Mouse (Mus musculus) lung, postnatal 0 days (tissue): ENCODE data around the gene March6. TPM values are rescaled to one million over a fixed set of nuclear protein-coding genes. Genes with fewer than 3 reads are reported as not detected.
A peak's percentile ranks its signal among the peaks of the same experiment; 100 is the strongest.

Source experiments
- ATAC-seq: fragments of 200-750 bp; cut with Nextera tagmentation; 2 replicates; pipeline ENCODE4 v1.8.0; 2017; ENCODE audit warnings: moderate library complexity
- DNase-seq: peaks from one replicate; pipeline ENCODE4 v3.0.0-alpha.2; 2016; ENCODE audit warnings: low spot score
- H3K27ac ChIP-seq: fragments of 300-500 bp; sonication (generic); 2 replicates; pipeline ENCODE4 v1.5.1; 2014; ENCODE audit warnings: antibody characterized with exemption, mild to moderate bottlenecking, low read length, mixed read lengths
- H3K27me3 ChIP-seq: fragments of 300-500 bp; sonication (generic); replicated peaks from 2 replicates; pipeline ENCODE4 v1.6.1; 2014; ENCODE audit warnings: low read length, mixed read lengths; ENCODE audit not compliant: insufficient read depth
- H3K36me3 ChIP-seq: fragments of 300-500 bp; sonication (generic); 2 replicates; pipeline ENCODE4 v1.6.1; 2014; ENCODE audit warnings: low read length, mixed read lengths; ENCODE audit not compliant: insufficient read depth
- H3K4me1 ChIP-seq: fragments of 300-500 bp; sonication (generic); 2 replicates; pipeline ENCODE4 v1.6.1; 2014; ENCODE audit warnings: antibody characterized with exemption, low read depth, low read length, mixed read lengths; ENCODE audit not compliant: insufficient read depth
- H3K4me2 ChIP-seq: fragments of 300-500 bp; sonication (generic); replicated peaks from 2 replicates; pipeline ENCODE4 v1.6.1; 2014; ENCODE audit warnings: low read depth, mild to moderate bottlenecking, low read length, moderate library complexity, mixed read lengths
- H3K4me3 ChIP-seq: fragments of 300-500 bp; sonication (generic); 2 replicates; pipeline ENCODE4 v1.5.1; 2014; ENCODE audit warnings: low read depth, low read length
- H3K9ac ChIP-seq: fragments of 300-500 bp; sonication (generic); replicated peaks from 2 replicates; pipeline ENCODE4 v1.6.1; 2014; ENCODE audit warnings: low read depth, mild to moderate bottlenecking
- H3K9me3 ChIP-seq: fragments of 300-500 bp; sonication (generic); 2 replicates; pipeline ENCODE4 v1.6.1; 2016; ENCODE audit warnings: low read length, mixed read lengths
- CTCF ChIP-seq: IDR thresholded peaks from 2 replicates; pipeline ENCODE4 v1.5.1; 2016; ENCODE audit warnings: antibody characterized with exemption, mild to moderate bottlenecking
- EP300 ChIP-seq: IDR thresholded peaks from 2 replicates; pipeline ENCODE4 v1.6.1; 2016; ENCODE audit warnings: antibody characterized with exemption, mild to moderate bottlenecking, control low read depth
- WGBS: fragments of 180-500 bp; shearing (Covaris S2); extraction: QIAGEN DNeasy Blood & Tissue Kit; methylation state at CpG from one replicate; pipeline ENCODE4 v1.1.7; 2014; 5-methylcytosine and 5-hydroxymethylcytosine counted together
- polyA plus RNA-seq: library from polyadenylated mRNA; unstranded; fragments of >200 nt; fragmentation: Nextera tagmentation; extraction: Ambion mirVana; gene quantifications from 2 replicates; pipeline ENCODE4 v1.2.1, GENCODE M21; 2015

March6 gene
- polyA plus RNA-seq, 1 experiment from 2014 or later, result 18.3 TPM

GRCm38 (mm10) chr15:31569325-31570022 lies 38.6 kb upstream of the March6 start:
- ATAC-seq (peak; percentile 29), DNase-seq (peak; percentile 54)
- TF ChIP-seq EP300 (no peak), CTCF (peak; percentile 20; the same call in 1 of the 2 replicates)
- Histone ChIP-seq H3K9me3 (no peaks in the 10 kb centered on the region), H3K9ac (no peak overlapping the region), H3K4me1 (peaks cover 7% of the 10 kb centered on the region; the same call in 1 of the 2 replicates), H3K4me2 (no peak overlapping the region), H3K4me3 (no peak overlapping the region), H3K27me3 (no peaks in the 10 kb centered on the region), H3K36me3 (no peaks in the 10 kb centered on the region), H3K27ac (no peak overlapping the region)
- 48% methylated on average over 9 of the region's 9 CpGs for WGBS

GRCm38 (mm10) chr15:31568581-31568996 lies 37.7 kb upstream of the March6 start:
- 0 out of 2 replicates have a peak overlapping the region, but pooled peaks have one; percentile 7 for H3K27ac ChIP-seq
- H3K27me3 ChIP-seq, result no peaks in the 10 kb centered on the region
- 9% methylated on average over 12 of the region's 12 CpGs for WGBS
- peaks cover 7% of the 10 kb centered on the region; the same call in 1 of the 2 replicates for H3K4me1 ChIP-seq
- DNase-seq (peak; percentile 83), ATAC-seq (peak; percentile 91)
- H3K36me3 ChIP-seq, result no peaks in the 10 kb centered on the region
- no peaks in the 10 kb centered on the region for H3K9me3 ChIP-seq
- H3K4me3 ChIP-seq, result no peak overlapping the region
- no peak overlapping the region for H3K9ac ChIP-seq
- TF ChIP-seq CTCF, result no peak; the same call in 1 of the 2 replicates
- no peak for TF ChIP-seq EP300
- H3K4me2 ChIP-seq, result peak overlapping the region; percentile 38

- H3K27ac ChIP-seq, result no peak overlapping the region
- H3K9ac ChIP-seq, result no peak overlapping the region
- no peaks in the 10 kb centered on the region for H3K27me3 ChIP-seq
- no peak for DNase-seq
- H3K9me3 ChIP-seq, result no peaks in the 10 kb centered on the region
- no peak overlapping the region for H3K4me2 ChIP-seq
- ATAC-seq, result no peak
- no peak overlapping the region for H3K4me3 ChIP-seq
- no peaks in the 10 kb centered on the region for H3K36me3 ChIP-seq
- no peak for TF ChIP-seq EP300
- TF ChIP-seq CTCF, result no peak
- H3K4me1 ChIP-seq, result peaks cover 7% of the 10 kb centered on the region; the same call in 1 of the 2 replicates
- 74% methylated on average over 7 of the region's 7 CpGs for WGBS
Observed at GRCm38 (mm10) chr15:31567431-31567830, 36.6 kb upstream of the March6 start.

- no peaks in the 10 kb centered on the region for H3K36me3 ChIP-seq
- no peak for TF ChIP-seq EP300
- no peak overlapping the region for H3K4me2 ChIP-seq
- H3K4me1 ChIP-seq, result peaks cover 7% of the 10 kb centered on the region; the same call in 1 of the 2 replicates
- no peaks in the 10 kb centered on the region for H3K9me3 ChIP-seq
- H3K4me3 ChIP-seq, result no peak overlapping the region
- DNase-seq (no peak), ATAC-seq (no peak)
- 57% methylated on average over 1 of the region's 1 CpGs for WGBS
- no peaks in the 10 kb centered on the region for H3K27me3 ChIP-seq
- no peak overlapping the region for H3K27ac ChIP-seq
- no peak overlapping the region for H3K9ac ChIP-seq
Observed at GRCm38 (mm10) chr15:31565786-31566185, 34.9 kb upstream of the March6 start.

- Histone ChIP-seq H3K36me3 (no peaks in the 10 kb centered on the region), H3K9ac (no peak within 1 kb of the TSS), H3K27ac (no peak within 1 kb of the TSS), H3K27me3 (no peaks in the 10 kb centered on the region), H3K9me3 (no peaks in the 10 kb centered on the region), H3K4me3 (no peak within 1 kb of the TSS), H3K4me2 (no peak within 1 kb of the TSS), H3K4me1 (peaks cover 7% of the 10 kb centered on the region; the same call in 1 of the 2 replicates)
- 45% methylated on average over 5 of the region's 5 CpGs for WGBS
- ATAC-seq (no peak), DNase-seq (peak; percentile 27)
- no peak for TF ChIP-seq CTCF
- TF ChIP-seq EP300, result no peak
Observed at GRCm38 (mm10) chr15:31565184-31565583, 34.3 kb upstream of the March6 start, which contains the start of gene Cmbl. TSS of gene Cmbl (plus strand) at chr15:31565389.

- no peak overlapping the region for H3K27ac ChIP-seq
- ATAC-seq (peak; percentile 34), DNase-seq (peak; percentile 36)
- no peak overlapping the region for H3K9ac ChIP-seq
- peak overlapping the region; percentile 32 for H3K4me2 ChIP-seq
- no peaks in the 10 kb centered on the region for H3K9me3 ChIP-seq
- H3K4me3 ChIP-seq, result no peak overlapping the region
- H3K4me1 ChIP-seq, result peaks cover 3% of the 10 kb centered on the region; the same call in 1 of the 2 replicates
- no peaks in the 10 kb centered on the region for H3K36me3 ChIP-seq
- H3K27me3 ChIP-seq, result no peaks in the 10 kb centered on the region
- WGBS, result 29% methylated on average over 19 of the region's 19 CpGs
- TF ChIP-seq CTCF (no peak), EP300 (no peak)
Observed at GRCm38 (mm10) chr15:31563577-31564546, 33.0 kb upstream of the March6 start.
